Mouse (Mus musculus) adrenal gland, adult 2 months (tissue): ENCODE data around the gene Erbb2. TPM values are rescaled to one million over a fixed set of nuclear protein-coding genes. Genes with fewer than 3 reads are reported as not detected.
"Not testable (repeated sequence)": the region's sequence is repeated elsewhere in the genome, so short reads cannot be mapped to it uniquely, and the experiment has no call there.

Source experiments
- DNase-seq: peaks from one replicate; pipeline ENCODE4 v3.0.0; 2021
- long read RNA-seq: library from polyadenylated mRNA; stranded (forward); transcript quantifications from one replicate; pipeline ENCODE4 v2.0.0, GENCODE M21; 2021
- polyA plus RNA-seq: library from polyadenylated mRNA; depleted of rRNA; stranded (reverse); fragments of >200 nt; gene quantifications from 2 replicates; pipeline ENCODE4 v1.2.3, GENCODE M21; 2012; rRNA removed
- total RNA-seq, 2 experiments: library from RNA; stranded (reverse); gene quantifications; 2 replicates each; pipeline ENCODE4 v1.2.3; 2021

The Erbb2 gene
- total RNA-seq (1 to 10 TPM; 2.4 to 5.9 TPM), polyA plus RNA-seq (7.0 and 7.2 TPM in 2 replicates)
- long read RNA-seq, full-length matches to known transcripts, result 1 of 4 reads
- long read RNA-seq, partial matches to known transcripts, result 2 of 4 reads
- long read RNA-seq, other reads (novel, unspliced or antisense), result 1 of 4 reads

DNA sequence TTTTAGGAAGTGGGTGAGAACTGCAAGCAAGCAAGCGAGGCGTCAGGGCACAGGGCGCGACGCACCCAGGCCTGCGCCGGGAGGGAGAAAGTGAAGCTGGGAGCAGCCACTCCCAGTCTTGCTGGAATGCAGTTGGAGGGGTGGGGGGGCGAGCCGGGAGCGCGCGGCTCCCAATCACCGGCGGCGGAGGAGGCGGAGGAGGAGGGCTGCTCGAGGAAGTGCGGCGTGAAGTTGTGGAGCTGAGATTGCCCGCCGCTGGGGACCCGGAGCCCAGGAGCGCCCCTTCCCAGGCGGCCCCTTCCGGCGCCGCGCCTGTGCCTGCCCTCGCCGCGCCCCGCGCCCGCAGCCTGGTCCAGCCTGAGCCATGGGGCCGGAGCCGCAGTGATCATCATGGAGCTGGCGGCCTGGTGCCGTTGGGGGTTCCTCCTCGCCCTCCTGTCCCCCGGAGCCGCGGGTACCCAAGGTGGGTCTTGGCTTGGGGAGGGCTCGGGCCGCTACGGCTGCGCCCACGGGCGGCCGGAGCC is at the start of gene Erbb2:
Erbb2 (plus strand) TSS at position 198 of the 524 bp plus-strand sequence.
- peak; percentile 80 for DNase-seq

DNA sequence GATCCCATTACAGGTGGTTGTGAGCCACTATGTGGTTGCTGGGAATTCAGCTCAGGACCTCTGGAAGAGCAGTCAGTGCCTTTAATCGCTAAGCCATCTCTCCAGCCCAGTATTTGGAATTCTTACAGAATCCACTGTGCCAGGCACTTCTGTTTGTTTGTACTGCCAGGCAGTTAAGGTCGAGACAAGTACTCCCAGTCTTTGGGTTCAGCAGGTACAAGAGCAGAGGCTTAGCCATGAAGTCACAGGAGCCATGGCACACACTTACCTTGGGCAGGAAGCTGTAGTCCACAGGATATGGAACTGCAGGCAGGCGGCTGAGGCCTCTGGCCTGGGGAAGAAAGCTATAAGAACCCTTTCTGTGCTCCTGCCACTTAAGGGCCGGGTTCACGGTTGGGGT is 48.5 kb upstream of the Erbb2 start:
- DNase-seq, result no peak

DNA sequence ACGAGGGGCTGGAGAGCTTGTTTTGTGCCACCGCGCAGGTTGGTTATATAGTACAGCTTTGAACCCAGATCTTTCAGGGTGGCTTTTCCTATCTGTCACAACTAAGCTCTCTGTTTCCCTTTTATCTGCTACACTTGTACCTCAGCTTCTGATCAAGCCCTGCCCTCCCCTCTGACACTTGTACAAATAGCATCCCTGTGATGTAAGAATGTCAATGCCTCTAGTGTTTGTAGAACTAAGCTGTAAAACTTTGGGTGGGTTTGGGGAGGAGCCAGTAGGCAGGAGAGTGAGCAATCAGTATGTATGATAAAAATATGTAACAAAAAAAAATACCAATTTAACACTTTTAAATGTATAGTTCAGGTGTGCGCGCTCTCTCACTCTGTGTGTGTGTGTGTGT is 47.9 kb upstream of the Erbb2 start:
- DNase-seq, result no peak

DNA sequence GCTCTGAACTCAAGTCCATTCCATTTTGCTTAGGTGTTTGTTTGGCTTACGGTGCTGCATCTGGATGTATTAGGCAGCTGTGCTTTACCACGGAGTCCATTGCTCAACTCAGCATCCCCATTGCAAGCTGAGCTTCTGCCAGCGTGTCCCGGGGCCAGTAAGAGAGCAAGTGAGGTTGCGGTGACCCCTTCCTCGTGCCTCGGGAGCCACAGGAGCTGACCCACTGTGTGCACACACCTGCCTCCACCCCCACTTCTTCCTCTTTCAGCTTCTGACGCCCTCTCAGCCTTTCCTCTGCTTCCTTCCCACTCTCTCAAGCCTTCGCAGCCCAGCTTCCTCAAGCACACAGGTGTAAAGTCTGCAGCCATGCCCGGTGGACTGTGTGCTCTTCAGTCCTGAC is 46.0 kb upstream of the Erbb2 start:
- DNase-seq, result no peak

- no peak for DNase-seq
Measured at GRCm38 (mm10) chr11:98367171-98367862, 45.0 kb upstream of the Erbb2 start.

DNA sequence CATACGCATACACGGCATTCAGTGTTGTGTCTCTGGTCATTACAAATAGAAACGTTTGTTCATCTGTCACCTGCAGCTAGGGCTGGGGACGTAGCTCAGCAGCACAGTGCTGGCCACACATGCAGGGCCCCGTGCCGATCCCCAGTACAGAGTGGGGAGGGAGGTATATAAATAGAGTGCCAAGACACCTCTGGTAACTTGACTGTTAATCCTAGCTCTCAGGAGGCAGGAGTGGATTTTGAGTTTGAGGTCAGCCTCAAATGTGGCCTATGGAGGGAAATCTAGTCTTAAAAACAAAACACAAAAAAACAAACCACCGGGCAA is 44.4 kb upstream of the Erbb2 start:
- no peak for DNase-seq

DNA sequence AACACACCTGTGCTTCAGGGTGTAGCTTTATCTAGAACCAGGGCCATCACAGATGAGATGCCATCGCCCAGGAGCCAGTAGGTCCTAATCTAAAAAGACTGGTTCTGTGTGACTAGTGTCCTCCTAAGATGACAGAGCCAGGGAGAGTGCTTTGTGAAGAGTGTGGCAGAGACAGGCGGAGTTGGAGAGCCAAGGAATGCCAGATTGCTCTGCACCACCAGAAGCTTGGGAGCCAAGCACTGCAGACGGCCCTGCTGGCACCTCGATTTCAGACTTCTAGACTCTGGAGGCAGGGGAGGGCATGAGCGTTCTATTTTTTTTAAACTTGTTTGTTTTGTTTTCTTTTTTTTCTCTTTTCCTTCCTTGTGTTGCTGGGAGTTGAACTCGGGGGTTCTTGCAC is 42.9 kb upstream of the Erbb2 start:
- no peak for DNase-seq

- no peak for DNase-seq
Measured at GRCm38 (mm10) chr11:98370588-98370987, 41.7 kb upstream of the Erbb2 start.

GRCm38 (mm10) chr11:98371556-98372240 is 40.6 kb upstream of the Erbb2 start:
- no peak for DNase-seq

DNA sequence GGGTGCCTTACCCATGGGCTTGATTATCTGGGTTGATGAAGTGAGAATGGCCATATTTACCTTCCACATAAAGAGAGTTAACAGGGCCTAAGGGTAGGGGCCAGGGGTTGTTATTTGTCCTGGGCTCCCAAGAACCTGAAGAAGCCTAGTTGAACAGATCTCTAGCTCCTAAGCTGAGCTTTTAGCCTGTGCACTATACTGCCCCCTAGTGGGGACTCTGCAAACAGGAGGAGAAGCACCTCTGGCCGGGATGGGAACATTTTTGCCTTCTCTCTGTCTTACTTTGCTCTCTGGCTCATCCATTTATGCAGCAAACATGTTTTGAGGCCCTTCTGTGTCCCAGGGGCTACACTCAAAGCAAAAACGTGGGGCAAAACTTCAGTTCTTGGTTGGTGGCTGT is 39.9 kb upstream of the Erbb2 start:
- DNase-seq, result peak; percentile 46

GRCm38 (mm10) chr11:98373244-98373643 is 39.0 kb upstream of the Erbb2 start:
- DNase-seq, result no peak

- DNase-seq, result no peak
Measured at GRCm38 (mm10) chr11:98374266-98374665, 38.0 kb upstream of the Erbb2 start.

DNA sequence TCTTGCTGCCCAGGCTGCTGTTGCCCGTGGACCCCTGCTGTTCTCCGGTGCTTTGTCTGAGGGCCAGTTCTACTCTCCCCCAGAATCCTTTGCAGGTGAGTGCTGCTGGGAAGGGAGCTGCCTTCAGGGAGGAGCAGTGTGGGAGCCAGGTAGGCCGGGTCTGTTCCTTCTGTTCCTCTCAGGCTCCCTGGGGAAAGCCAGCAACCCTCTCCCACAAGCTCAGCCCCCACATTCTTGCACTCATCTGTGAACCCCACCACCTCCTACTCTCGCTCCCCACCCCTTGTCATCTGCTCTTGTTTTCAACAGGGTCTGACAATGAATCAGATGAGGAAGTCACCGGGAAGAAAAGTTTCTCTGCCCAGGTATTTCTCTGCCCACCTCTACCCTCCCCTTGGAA is 35.5 kb upstream of the Erbb2 start:
- no peak for DNase-seq

GRCm38 (mm10) chr11:98377787-98378186 is 34.5 kb upstream of the Erbb2 start:
- DNase-seq, result no peak

DNA sequence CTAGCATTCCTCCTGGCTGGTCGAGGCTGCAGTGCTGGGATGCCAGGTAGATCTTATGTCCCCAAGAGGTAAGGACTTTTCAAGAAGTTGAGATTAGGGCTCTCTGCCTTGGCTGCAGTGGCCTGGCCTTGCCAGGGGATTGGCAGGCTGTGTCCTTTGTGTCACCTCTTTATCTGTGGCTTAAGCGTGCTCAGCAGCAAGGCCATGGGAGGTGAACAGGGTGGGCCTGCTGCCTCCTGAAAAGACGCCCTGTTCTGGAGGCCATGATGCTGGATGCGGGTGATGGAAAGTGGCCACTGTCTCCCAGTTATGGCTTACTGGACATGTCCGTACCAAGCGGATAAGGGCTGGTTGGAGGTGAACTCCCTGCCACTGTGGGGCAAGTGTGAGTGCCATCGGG is 32.9 kb upstream of the Erbb2 start:
- DNase-seq, result no peak

DNA sequence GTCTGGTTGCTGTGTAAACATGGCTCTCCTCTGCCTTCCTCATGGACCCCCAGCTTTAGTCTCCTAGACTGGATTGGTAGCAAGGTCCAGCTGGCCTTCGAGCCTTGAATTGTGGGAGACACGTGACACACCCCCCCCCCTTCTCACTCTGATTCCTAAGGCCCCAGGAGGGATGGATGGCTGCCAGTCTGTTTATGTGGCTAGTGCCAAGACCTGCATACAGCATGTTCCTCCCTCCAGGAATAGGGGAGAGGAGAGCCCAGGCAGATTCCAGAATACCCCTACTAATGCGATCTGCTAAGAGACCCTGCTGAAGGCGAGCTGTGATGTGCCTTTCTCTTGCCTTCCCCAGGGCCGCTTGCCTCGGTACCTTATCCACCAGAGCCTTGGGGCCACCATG is 32.2 kb upstream of the Erbb2 start:
- no peak for DNase-seq

- no peak for DNase-seq
Measured at GRCm38 (mm10) chr11:98381651-98382050, 30.6 kb upstream of the Erbb2 start.

GRCm38 (mm10) chr11:98382405-98382804 is 29.9 kb upstream of the Erbb2 start:
- not testable (repeated sequence) for DNase-seq

GRCm38 (mm10) chr11:98383261-98384030 is 28.8 kb upstream of the Erbb2 start, which contains the start of gene Tcap:
Tcap (plus strand) TSS chr11:98383811.
- no peak for DNase-seq

DNA sequence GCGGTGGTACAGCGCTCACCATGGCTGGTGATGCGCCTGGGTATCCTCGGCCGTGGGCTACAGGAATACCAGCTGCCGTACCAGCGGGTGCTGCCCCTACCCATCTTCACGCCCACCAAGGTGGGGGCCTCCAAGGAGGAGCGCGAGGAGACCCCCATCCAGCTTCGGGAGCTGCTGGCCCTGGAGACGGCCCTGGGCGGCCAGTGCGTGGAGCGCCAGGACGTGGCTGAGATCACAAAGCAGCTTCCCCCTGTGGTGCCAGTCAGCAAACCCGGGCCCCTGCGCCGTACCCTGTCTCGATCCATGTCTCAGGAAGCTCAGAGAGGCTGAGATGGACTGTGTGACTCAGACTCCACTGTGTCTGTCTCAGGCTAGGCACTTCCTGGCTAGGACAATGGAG is 28.1 kb upstream of the Erbb2 start:
- DNase-seq, result no peak

DNA sequence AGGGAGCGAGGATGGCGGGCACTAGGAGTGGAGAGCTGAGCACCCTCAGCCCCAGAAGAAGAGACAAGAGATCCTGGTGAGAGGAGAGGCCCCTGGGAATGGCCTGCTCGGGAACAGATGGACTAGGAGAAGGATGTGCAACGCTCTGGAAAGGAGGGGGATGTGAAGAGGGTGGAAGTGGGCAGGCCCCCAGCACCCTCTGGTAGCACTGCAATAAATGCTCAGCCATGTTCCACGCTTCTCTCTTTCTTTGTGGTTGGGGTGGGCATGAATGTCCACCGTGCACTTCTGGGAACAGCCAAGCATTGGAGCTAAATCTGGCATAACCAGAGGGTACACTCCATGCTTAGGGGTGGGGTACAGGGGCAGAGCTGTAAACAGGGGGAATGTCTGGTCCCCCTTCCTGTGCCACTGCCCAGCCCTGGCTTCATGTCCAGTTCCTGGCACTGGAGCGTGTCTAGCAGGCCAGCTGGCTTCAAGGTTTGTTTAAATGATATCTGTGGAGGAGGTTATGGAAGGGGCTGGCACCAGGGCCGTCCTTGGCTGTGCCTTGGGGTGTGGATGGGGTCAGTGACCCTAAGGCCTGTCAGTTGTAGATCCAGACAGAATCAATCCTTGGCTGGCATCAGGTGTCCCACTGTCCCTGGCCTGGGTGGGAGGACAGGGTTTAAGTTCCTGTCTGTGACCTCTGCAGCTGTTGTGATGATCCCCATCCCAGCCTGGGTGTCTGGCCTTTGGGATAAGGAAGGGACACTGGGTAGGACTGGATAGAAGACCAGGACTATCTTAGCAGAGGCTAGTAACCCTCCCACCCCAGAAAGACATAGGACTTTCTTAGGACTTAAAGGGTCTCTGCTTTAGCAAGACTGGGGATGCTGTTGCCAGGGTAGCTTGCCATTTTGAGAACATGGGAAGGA is 27.3 kb upstream of the Erbb2 start:
- no peak for DNase-seq
